ENCODE assay signal across 29 mouse cellular contexts in the genomic region with DNA sequence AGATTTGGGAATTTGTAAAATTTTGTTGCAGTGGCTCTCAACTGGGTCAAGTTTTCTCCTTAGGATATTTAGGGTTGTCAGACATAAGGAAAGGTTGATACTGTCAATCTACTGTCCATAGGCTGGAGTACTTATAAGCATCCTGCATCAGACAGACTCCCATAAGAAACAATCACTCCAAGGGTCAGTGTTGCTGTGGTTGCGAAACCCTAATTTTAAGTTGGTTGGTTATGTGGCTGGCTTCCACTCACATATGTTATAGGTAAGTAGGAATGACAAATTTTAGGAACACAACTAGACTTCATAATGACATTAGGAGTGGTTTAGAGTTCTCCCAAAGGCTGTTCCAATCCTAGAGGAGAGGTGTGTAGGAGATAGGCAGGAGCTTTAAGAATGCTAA. TPM values are rescaled to one million over a fixed set of nuclear protein-coding genes. Genes with fewer than 3 reads are reported as not detected.
A peak's percentile ranks its signal among the peaks of the same experiment; 100 is the strongest.
DNase-seq lines count a peak whose midpoint lies in the region; ATAC-seq and TF ChIP-seq lines count a peak whose summit lies in the region.
"Had no signal": no experiment of that assay in that cellular context is flagged by ENCODE, and none has a peak within 500 bp of the region (broad histone marks: within the 10 kb centered on the region; RNA-seq: fewer than 3 reads in every experiment).

No protein-coding gene starts in this region.

- 0 out of 2 replicates have a peak overlapping the region, but pooled peaks have one; percentile 67 for H3K4me2 ChIP-seq in embryonic facial prominence, embryonic 12.5 days (replicated peaks)
- H3K4me2 ChIP-seq in limb, embryonic 12.5 days = 0 out of 2 replicates have a peak overlapping the region, but pooled peaks have one; percentile 66
- H3K4me2 ChIP-seq in liver, embryonic 15.5 days = peak overlapping the region; percentile 77

- ATAC-seq in embryonic facial prominence, embryonic 12.5 days (ENCODE audit: insufficient number of reproducible peaks, insufficient read depth, low FRiP score, low TSS enrichment) = no peak
- no peak for ATAC-seq in limb, embryonic 12.5 days (ENCODE audit: insufficient number of reproducible peaks, insufficient read depth, low FRiP score, low TSS enrichment, low read depth)
- no peak for ATAC-seq in liver, embryonic 15.5 days (ENCODE audit: insufficient read depth)
- ATAC-seq: forebrain, embryonic 15.5 days; hindbrain, postnatal 0 days; intestine, embryonic 15.5 days had no signal

- H3K79me2 ChIP-seq in C2C12 (ENCODE audit: control insufficient read depth, insufficient read depth) = peaks cover 71% of the 10 kb centered on the region

- no peak overlapping the region for H3K4me3 ChIP-seq in embryonic facial prominence, embryonic 12.5 days
- no peak overlapping the region for H3K4me3 ChIP-seq in embryonic facial prominence, embryonic 10.5 days
- no peak overlapping the region for H3K4me3 ChIP-seq in limb, embryonic 12.5 days (replicated peaks)
- H3K4me3 ChIP-seq in limb, embryonic 10.5 days = no peak overlapping the region
- no peak overlapping the region for H3K4me3 ChIP-seq in C2C12 (ENCODE audit: insufficient read depth, poor library complexity, severe bottlenecking)
- no peak overlapping the region; the same call in 1 of the 2 replicates for H3K4me3 ChIP-seq in liver, embryonic 15.5 days (replicated peaks)
- H3K4me3 ChIP-seq: forebrain, embryonic 15.5 days; hindbrain, embryonic 12.5 days; intestine, embryonic 15.5 days; left cerebral cortex, adult 2 months had no signal

- H3K27me3 ChIP-seq in embryonic facial prominence, embryonic 12.5 days = no peaks in the 10 kb centered on the region
- no peaks in the 10 kb centered on the region for H3K27me3 ChIP-seq in embryonic facial prominence, embryonic 10.5 days (replicated peaks; ENCODE audit: low read depth, poor library complexity, severe bottlenecking)
- H3K27me3 ChIP-seq in limb, embryonic 12.5 days = no peaks in the 10 kb centered on the region
- no peaks in the 10 kb centered on the region for H3K27me3 ChIP-seq in limb, embryonic 10.5 days (ENCODE audit: low read depth, poor library complexity, severe bottlenecking)
- H3K27me3 ChIP-seq in C2C12 (ENCODE audit: control insufficient read depth, insufficient read depth, insufficient read length) = no peaks in the 10 kb centered on the region
- no peaks in the 10 kb centered on the region for H3K27me3 ChIP-seq in liver, embryonic 15.5 days
- H3K27me3 ChIP-seq: forebrain, embryonic 15.5 days; heart, embryonic 15.5 days; intestine, embryonic 15.5 days; stomach, embryonic 15.5 days had no signal

- no peak overlapping the region for H3K27ac ChIP-seq in embryonic facial prominence, embryonic 12.5 days
- H3K27ac ChIP-seq in embryonic facial prominence, embryonic 10.5 days (replicated peaks) = no peak overlapping the region
- no peak overlapping the region for H3K27ac ChIP-seq in limb, embryonic 12.5 days
- no peak overlapping the region for H3K27ac ChIP-seq in limb, embryonic 10.5 days
- no peak overlapping the region for H3K27ac ChIP-seq in liver, embryonic 15.5 days (replicated peaks)
- H3K27ac ChIP-seq: forebrain, embryonic 15.5 days; gastrocnemius, adult 2 months; heart, embryonic 15.5 days; hindbrain, embryonic 12.5 days; hindbrain, postnatal 0 days; intestine, embryonic 15.5 days; layer of hippocampus, adult 2 months; left cerebral cortex, adult 2 months; macrophage; midbrain, embryonic 10.5 days; stomach, embryonic 15.5 days had no signal

- no peak overlapping the region for H3K9ac ChIP-seq in embryonic facial prominence, embryonic 12.5 days
- no peak overlapping the region for H3K9ac ChIP-seq in limb, embryonic 12.5 days (replicated peaks)
- no peak overlapping the region for H3K9ac ChIP-seq in liver, embryonic 15.5 days
- H3K9ac ChIP-seq: forebrain, embryonic 15.5 days; heart, embryonic 15.5 days; stomach, embryonic 15.5 days had no signal

- peaks cover 9% of the 10 kb centered on the region; the same call in 1 of the 2 replicates for H3K4me1 ChIP-seq in embryonic facial prominence, embryonic 12.5 days
- peaks cover 10% of the 10 kb centered on the region for H3K4me1 ChIP-seq in embryonic facial prominence, embryonic 10.5 days
- peaks cover 11% of the 10 kb centered on the region for H3K4me1 ChIP-seq in limb, embryonic 12.5 days (replicated peaks)
- H3K4me1 ChIP-seq in limb, embryonic 10.5 days = peaks cover 9% of the 10 kb centered on the region
- H3K4me1 ChIP-seq in liver, embryonic 15.5 days (replicated peaks) = peaks cover 33% of the 10 kb centered on the region

- H3K9me3 ChIP-seq in embryonic facial prominence, embryonic 12.5 days = no peaks in the 10 kb centered on the region
- H3K9me3 ChIP-seq in embryonic facial prominence, embryonic 10.5 days = no peaks in the 10 kb centered on the region
- no peaks in the 10 kb centered on the region for H3K9me3 ChIP-seq in limb, embryonic 12.5 days
- H3K9me3 ChIP-seq in limb, embryonic 10.5 days (replicated peaks) = no peaks in the 10 kb centered on the region
- no peaks in the 10 kb centered on the region for H3K9me3 ChIP-seq in liver, embryonic 15.5 days (replicated peaks)
- H3K9me3 ChIP-seq: forebrain, embryonic 15.5 days; G1E; heart, embryonic 15.5 days; hindbrain, embryonic 12.5 days; intestine, embryonic 15.5 days; midbrain, embryonic 10.5 days; stomach, embryonic 15.5 days had no signal

- TF ChIP-seq CTCF in C2C12 (IDR thresholded peaks at IDR 0.05; ENCODE audit: control insufficient read depth, insufficient read depth, insufficient read length) = no peak

- H3K36me3 ChIP-seq in embryonic facial prominence, embryonic 12.5 days = no peaks in the 10 kb centered on the region
- peaks cover 7% of the 10 kb centered on the region; the same call in 1 of the 2 replicates for H3K36me3 ChIP-seq in embryonic facial prominence, embryonic 10.5 days (replicated peaks)
- no peaks in the 10 kb centered on the region; the same call in 1 of the 2 replicates for H3K36me3 ChIP-seq in limb, embryonic 12.5 days
- H3K36me3 ChIP-seq in limb, embryonic 10.5 days = peaks cover 8% of the 10 kb centered on the region; the same call in 1 of the 2 replicates
- H3K36me3 ChIP-seq in C2C12 (ENCODE audit: control insufficient read depth, insufficient read depth) = no peaks in the 10 kb centered on the region
- H3K36me3 ChIP-seq in liver, embryonic 15.5 days (replicated peaks) = 0 out of 2 replicates have a peak, but pooled peaks cover 4% of the 10 kb centered on the region
- H3K36me3 ChIP-seq: forebrain, embryonic 15.5 days; heart, embryonic 15.5 days; hindbrain, embryonic 12.5 days; intestine, embryonic 15.5 days; stomach, embryonic 15.5 days had no signal

- 91% methylated on average over 1 of the region's 1 CpGs for WGBS in embryonic facial prominence, embryonic 12.5 days
- WGBS in embryonic facial prominence, embryonic 10.5 days = 97% methylated on average over 1 of the region's 1 CpGs
- 95% methylated on average over 1 of the region's 1 CpGs for WGBS in limb, embryonic 12.5 days
- WGBS in limb, embryonic 10.5 days = 98% methylated on average over 1 of the region's 1 CpGs
- WGBS in liver, embryonic 15.5 days (ENCODE audit: insufficient replicate concordance) = 96% methylated on average over 1 of the region's 1 CpGs

- no peak overlapping the region for H3ac ChIP-seq in C2C12 (ENCODE audit: control insufficient read depth, insufficient read length, low read depth)

- no peak for DNase-seq in embryonic facial prominence, embryonic 10.5 days (ENCODE audit: low spot score)
- DNase-seq in limb, embryonic 10.5 days (ENCODE audit: low spot score) = no peak
- DNase-seq in right cerebral cortex, postnatal 25 days = no peak
- DNase-seq: adrenal gland, postnatal 10 days; cerebellum, adult 8-10 months; cerebellum, postnatal 25 days; gastrocnemius, adult 2 months; heart, postnatal 36 days; kidney, adult 2 months; kidney, postnatal 36 days; lung, adult 2 months; lung, postnatal 10 days; right cerebral cortex, postnatal 14 days; thymus, postnatal 14 days had no signal

- H3K79me3 ChIP-seq in C2C12 (ENCODE audit: low read depth) = peaks cover 63% of the 10 kb centered on the region

TF ChIP-seq in C2C12, 6 proteins besides CTCF, POLR2A, EP300 and RAD21:
- TF ChIP-seq CEBPB (IDR thresholded peaks at IDR 0.05; ENCODE audit: low read depth) = peak; percentile 57
- no peak for TF ChIP-seq FOSL1 (IDR thresholded peaks at IDR 0.05; ENCODE audit: insufficient read depth, low read length, poor library complexity, severe bottlenecking)

RNA-seq across cellular contexts. Expression of gene Katnbl1, which starts 2.2 kb away (rescaled TPM):
- polyA plus RNA-seq in embryonic facial prominence, embryonic 12.5 days (2016; fragmentation: Nextera tagmentation; extraction: Ambion mirVana) = 45.9 and 50.3 TPM in 2 replicates
- 43.6 and 44.2 TPM in 2 replicates for polyA plus RNA-seq in embryonic facial prominence, embryonic 10.5 days (2016; fragmentation: Nextera tagmentation; extraction: Ambion mirVana)
- 50.8 and 55.8 TPM in 2 replicates for polyA plus RNA-seq in limb, embryonic 12.5 days (2016; fragmentation: Nextera tagmentation; extraction: Ambion mirVana)
- polyA plus RNA-seq in limb, embryonic 10.5 days (2016; fragmentation: Nextera tagmentation; extraction: Ambion mirVana) = 37.5 and 44.4 TPM in 2 replicates
- 13.3 TPM for polyA plus RNA-seq in C2C12 (2012; fragmentation: generic; extraction: Trizol)
- 15.7 and 17.1 TPM in 2 replicates for polyA plus RNA-seq in liver, embryonic 15.5 days (2015; fragmentation: Nextera tagmentation; extraction: Ambion mirVana)

RNA-seq across cellular contexts. Expression of gene Emc4, which starts 13.4 kb away (rescaled TPM):
- polyA plus RNA-seq in embryonic facial prominence, embryonic 12.5 days (2016; fragmentation: Nextera tagmentation; extraction: Ambion mirVana) = 101 and 109 TPM in 2 replicates
- 112 and 113 TPM in 2 replicates for polyA plus RNA-seq in embryonic facial prominence, embryonic 10.5 days (2016; fragmentation: Nextera tagmentation; extraction: Ambion mirVana)
- 103 and 106 TPM in 2 replicates for polyA plus RNA-seq in limb, embryonic 12.5 days (2016; fragmentation: Nextera tagmentation; extraction: Ambion mirVana)
- polyA plus RNA-seq in limb, embryonic 10.5 days (2016; fragmentation: Nextera tagmentation; extraction: Ambion mirVana) = 117 and 127 TPM in 2 replicates
- 152 TPM for polyA plus RNA-seq in C2C12 (2012; fragmentation: generic; extraction: Trizol)
- 40.3 and 41.1 TPM in 2 replicates for polyA plus RNA-seq in liver, embryonic 15.5 days (2015; fragmentation: Nextera tagmentation; extraction: Ambion mirVana)
